Mouse (Mus musculus) right cerebral cortex, adult 18-20 months (tissue): ENCODE data around the gene Cs.

Experiments used
- DNase-seq: peaks from one replicate; pipeline ENCODE4 v3.0.0; 2022; ENCODE audit warnings: mixed read lengths

Gene Cs

GRCm38 (mm10) chr10:128335582-128335981, 2.0 kb upstream of the Cs start:
- peak; percentile 65 for DNase-seq

- no peak for DNase-seq
These were observed 1.3 kb upstream of the Cs start for GRCm38 (mm10) chr10:128336195-128336594.

- no peak for DNase-seq
These were observed 937 bp upstream of the Cs start for GRCm38 (mm10) chr10:128336597-128336996.

- no peak for DNase-seq
These were observed 881 bp downstream of the Cs start for GRCm38 (mm10) chr10:128338415-128338814.

- no peak for DNase-seq
These were observed 1.4 kb downstream of the Cs start for GRCm38 (mm10) chr10:128338948-128339347.

GRCm38 (mm10) chr10:128340257-128340656, 2.7 kb downstream of the Cs start:
- no peak for DNase-seq

- DNase-seq, result no peak
These were observed 5.9 kb downstream of the Cs start for GRCm38 (mm10) chr10:128343436-128343835.

- peak; percentile 84 for DNase-seq
These were observed 7.2 kb downstream of the Cs start for GRCm38 (mm10) chr10:128344568-128345275.

- no peak for DNase-seq
These were observed 10.0 kb downstream of the Cs start for GRCm38 (mm10) chr10:128347541-128347940.

- peak; percentile 43 for DNase-seq
These were observed 21.3 kb downstream of the Cs start for GRCm38 (mm10) chr10:128358796-128359195.

GRCm38 (mm10) chr10:128359226-128359625, 21.7 kb downstream of the Cs start:
- no peak for DNase-seq

- no peak for DNase-seq
These were observed 24.3 kb downstream of the Cs start for GRCm38 (mm10) chr10:128361836-128362235.

GRCm38 (mm10) chr10:128362568-128362967, 25.0 kb downstream of the Cs start:
- DNase-seq, result no peak

GRCm38 (mm10) chr10:128367899-128368401, 30.4 kb downstream of the Cs start:
- DNase-seq, result no peak

- peak; percentile 95 for DNase-seq
These were observed 31.1 kb downstream of the Cs start, which contains the start of gene Coq10a for GRCm38 (mm10) chr10:128368402-128369217. TSS of gene Coq10a (minus strand) at chr10:128368997.

GRCm38 (mm10) chr10:128369218-128369543, 31.6 kb downstream of the Cs start:
- DNase-seq, result no peak

GRCm38 (mm10) chr10:128369599-128369998, 32.1 kb downstream of the Cs start:
- no peak for DNase-seq

- no peak for DNase-seq
These were observed 32.5 kb downstream of the Cs start for GRCm38 (mm10) chr10:128370021-128370420.

GRCm38 (mm10) chr10:128370601-128371000, 33.1 kb downstream of the Cs start:
- DNase-seq, result no peak

- DNase-seq, result no peak
These were observed 34.6 kb downstream of the Cs start for GRCm38 (mm10) chr10:128372142-128372541.

GRCm38 (mm10) chr10:128372989-128373748, 35.6 kb downstream of the Cs start:
- DNase-seq, result no peak

GRCm38 (mm10) chr10:128374393-128374792, 36.9 kb downstream of the Cs start:
- DNase-seq, result no peak

- no peak for DNase-seq
These were observed 38.5 kb downstream of the Cs start for GRCm38 (mm10) chr10:128376099-128376454.
